Mouse (Mus musculus) heart, embryonic 16.5 days (tissue): Measurements from ENCODE around the gene Eefsec. TPM values are rescaled to one million over a fixed set of nuclear protein-coding genes. Genes with fewer than 3 reads are reported as not detected.

Source experiments
- ATAC-seq: fragments of 200-750 bp; cut with Nextera tagmentation; replicated peaks from 2 replicates; pipeline ENCODE4 v1.8.0; 2017; ENCODE audit warnings: moderate number of reproducible peaks; ENCODE audit not compliant: insufficient read depth, low FRiP score; ENCODE audit errors: extremely low read depth
- H3K27ac ChIP-seq: fragments of 300-500 bp; sonication (generic); 2 replicates; pipeline ENCODE4 v1.5.1; 2014; ENCODE audit warnings: mild to moderate bottlenecking, low read length, control low read depth, moderate library complexity
- H3K27me3 ChIP-seq: fragments of 300-500 bp; sonication (generic); 2 replicates; pipeline ENCODE4 v1.6.1; 2014; ENCODE audit warnings: low read length, mixed read lengths; ENCODE audit not compliant: control insufficient read depth, insufficient read depth
- H3K36me3 ChIP-seq: fragments of 300-500 bp; sonication (generic); 2 replicates; pipeline ENCODE4 v1.6.1; 2014; ENCODE audit not compliant: control insufficient read depth, insufficient read depth
- H3K4me1 ChIP-seq: fragments of 300-500 bp; sonication (generic); 2 replicates; pipeline ENCODE4 v1.6.1; 2014; ENCODE audit warnings: low read length, mixed read lengths; ENCODE audit not compliant: control insufficient read depth, insufficient read depth
- H3K4me2 ChIP-seq: fragments of 300-500 bp; sonication (generic); 2 replicates; pipeline ENCODE4 v1.6.1; 2014; ENCODE audit warnings: low read depth, mild to moderate bottlenecking, control low read depth, low read length
- H3K4me3 ChIP-seq: fragments of 300-500 bp; sonication (generic); 2 replicates; pipeline ENCODE4 v1.5.1; 2014; ENCODE audit warnings: mild to moderate bottlenecking, control low read depth, low read length
- H3K9ac ChIP-seq: fragments of 300-500 bp; sonication (generic); 2 replicates; pipeline ENCODE4 v1.6.1; 2014; ENCODE audit warnings: low read length, control low read depth
- H3K9me3 ChIP-seq: fragments of 300-500 bp; sonication (generic); replicated peaks from 2 replicates; pipeline ENCODE4 v1.6.1; 2016; ENCODE audit warnings: low read length; ENCODE audit not compliant: control insufficient read depth
- WGBS: fragments of 180-500 bp; shearing (Covaris S2); extraction: QIAGEN DNeasy Blood & Tissue Kit; methylation state at CpG from one replicate; pipeline ENCODE4 v1.1.7; 2014; 5-methylcytosine and 5-hydroxymethylcytosine counted together
- polyA plus RNA-seq: library from polyadenylated mRNA; unstranded; fragments of >200 nt; fragmentation: Nextera tagmentation; extraction: Ambion mirVana; gene quantifications from 2 replicates; pipeline ENCODE4 v1.2.1, GENCODE M21; 2015

Gene Eefsec
- polyA plus RNA-seq, 1 experiment from 2014 or later = 19.8 TPM

GRCm38 (mm10) chr6:88387836-88388724 lies 58.3 kb downstream of the Eefsec start:
- Histone ChIP-seq H3K27me3 (no peaks in the 10 kb centered on the region), H3K36me3 (no peaks in the 10 kb centered on the region), H3K9ac (no peak overlapping the region), H3K4me1 (0 out of 2 replicates have a peak, but pooled peaks cover 2% of the 10 kb centered on the region), H3K9me3 (no peaks in the 10 kb centered on the region), H3K4me3 (no peak overlapping the region), H3K27ac (0 out of 2 replicates have a peak overlapping the region, but pooled peaks have one; percentile 26), H3K4me2 (no peak overlapping the region)
- no peak for ATAC-seq
- 66% methylated on average over 8 of the region's 8 CpGs for WGBS

GRCm38 (mm10) chr6:88384420-88385053 lies 61.8 kb downstream of the Eefsec start:
- peaks cover 9% of the 10 kb centered on the region for H3K4me1 ChIP-seq
- H3K27me3 ChIP-seq = no peaks in the 10 kb centered on the region
- no peak overlapping the region for H3K4me3 ChIP-seq
- 61% methylated on average over 8 of the region's 8 CpGs for WGBS
- H3K27ac ChIP-seq = no peak overlapping the region
- no peak overlapping the region for H3K9ac ChIP-seq
- no peak for ATAC-seq
- no peaks in the 10 kb centered on the region for H3K36me3 ChIP-seq
- H3K4me2 ChIP-seq = no peak overlapping the region
- H3K9me3 ChIP-seq = no peaks in the 10 kb centered on the region

GRCm38 (mm10) chr6:88383734-88384133 lies 62.6 kb downstream of the Eefsec start:
- no peaks in the 10 kb centered on the region for H3K27me3 ChIP-seq
- H3K9me3 ChIP-seq = no peaks in the 10 kb centered on the region
- H3K27ac ChIP-seq = no peak overlapping the region
- no peak overlapping the region for H3K4me3 ChIP-seq
- H3K4me2 ChIP-seq = no peak overlapping the region
- H3K36me3 ChIP-seq = no peaks in the 10 kb centered on the region
- no peak for ATAC-seq
- no peak overlapping the region for H3K9ac ChIP-seq
- peaks cover 16% of the 10 kb centered on the region for H3K4me1 ChIP-seq

- 23% methylated on average over 3 of the region's 3 CpGs for WGBS
- no peaks in the 10 kb centered on the region for H3K27me3 ChIP-seq
- no peak for ATAC-seq
- no peak overlapping the region for H3K4me3 ChIP-seq
- no peak overlapping the region for H3K4me2 ChIP-seq
- no peaks in the 10 kb centered on the region for H3K36me3 ChIP-seq
- H3K9me3 ChIP-seq = no peaks in the 10 kb centered on the region
- H3K9ac ChIP-seq = no peak overlapping the region
- no peak overlapping the region for H3K27ac ChIP-seq
- H3K4me1 ChIP-seq = peaks cover 15% of the 10 kb centered on the region
These were observed 66.6 kb downstream of the Eefsec start for GRCm38 (mm10) chr6:88379756-88380155.

- Histone ChIP-seq H3K4me3 (no peak overlapping the region), H3K27me3 (no peaks in the 10 kb centered on the region), H3K4me1 (peaks cover 15% of the 10 kb centered on the region), H3K9me3 (no peaks in the 10 kb centered on the region), H3K36me3 (no peaks in the 10 kb centered on the region), H3K27ac (no peak overlapping the region), H3K9ac (no peak overlapping the region), H3K4me2 (no peak overlapping the region)
- 47% methylated on average over 1 of the region's 1 CpGs for WGBS
- ATAC-seq = no peak
These were observed 67.5 kb downstream of the Eefsec start for GRCm38 (mm10) chr6:88378829-88379228.

GRCm38 (mm10) chr6:88374247-88374646 lies 72.1 kb downstream of the Eefsec start:
- Histone ChIP-seq H3K36me3 (no peaks in the 10 kb centered on the region), H3K27me3 (no peaks in the 10 kb centered on the region), H3K4me2 (no peak overlapping the region), H3K9ac (no peak overlapping the region), H3K4me3 (no peak overlapping the region), H3K27ac (no peak overlapping the region), H3K9me3 (no peaks in the 10 kb centered on the region), H3K4me1 (peaks cover 9% of the 10 kb centered on the region)
- 65% methylated on average over 7 of the region's 7 CpGs for WGBS
- ATAC-seq = no peak

- ATAC-seq = no peak
- 53% methylated on average over 8 of the region's 8 CpGs for WGBS
- H3K9me3 ChIP-seq = no peaks in the 10 kb centered on the region
- no peaks in the 10 kb centered on the region for H3K27me3 ChIP-seq
- peaks cover 2% of the 10 kb centered on the region; the same call in 1 of the 2 replicates for H3K4me1 ChIP-seq
- H3K36me3 ChIP-seq = no peaks in the 10 kb centered on the region
- H3K27ac ChIP-seq = no peak overlapping the region
- no peak overlapping the region for H3K4me2 ChIP-seq
- H3K4me3 ChIP-seq = no peak overlapping the region
- H3K9ac ChIP-seq = no peak overlapping the region
These were observed 76.3 kb downstream of the Eefsec start for GRCm38 (mm10) chr6:88369851-88370635.

GRCm38 (mm10) chr6:88363475-88364012 lies 82.8 kb downstream of the Eefsec start:
- Histone ChIP-seq H3K9ac (no peak overlapping the region), H3K4me1 (no peaks in the 10 kb centered on the region), H3K4me2 (no peak overlapping the region), H3K9me3 (no peaks in the 10 kb centered on the region), H3K36me3 (no peaks in the 10 kb centered on the region), H3K27me3 (no peaks in the 10 kb centered on the region), H3K4me3 (no peak overlapping the region), H3K27ac (no peak overlapping the region)
- WGBS = 35% methylated on average over 1 of the region's 1 CpGs
- ATAC-seq = no peak; the same call in 1 of the 2 replicates
